Mouse (Mus musculus): Measurements from ENCODE around the gene Hspb7.

The Hspb7 gene

GRCm38 (mm10) chr4:141420192-141420829, at the start of gene Hspb7:
TSS of gene Hspb7 (plus strand) at chr4:141420779.
- in situ Hi-C loops (cut with MboI): no loop called here

GRCm38 (mm10) chr4:141372426-141372825, 48.2 kb upstream of the Hspb7 start:
- in situ Hi-C loops (cut with MboI): no loop called here

- in situ Hi-C loops (cut with MboI): no loop called here
These were observed 40.9 kb upstream of the Hspb7 start for GRCm38 (mm10) chr4:141379674-141380073.

- in situ Hi-C loops (cut with MboI): no loop called here
These were observed 38.2 kb upstream of the Hspb7 start for GRCm38 (mm10) chr4:141382406-141382805.

GRCm38 (mm10) chr4:141385275-141385674, 35.3 kb upstream of the Hspb7 start:
- in situ Hi-C loops (cut with MboI): no loop called here

- in situ Hi-C loops (cut with MboI): no loop called here
These were observed 34.4 kb upstream of the Hspb7 start for GRCm38 (mm10) chr4:141386150-141386549.

GRCm38 (mm10) chr4:141387093-141387784, 33.3 kb upstream of the Hspb7 start:
- in situ Hi-C loops (cut with MboI): no loop called here

- in situ Hi-C loops (cut with MboI): no loop called here
These were observed 32.6 kb upstream of the Hspb7 start for GRCm38 (mm10) chr4:141387933-141388332.

- in situ Hi-C loops (cut with MboI): no loop called here
These were observed 31.0 kb upstream of the Hspb7 start for GRCm38 (mm10) chr4:141389366-141390150.

- in situ Hi-C loops (cut with MboI): no loop called here
These were observed 29.3 kb upstream of the Hspb7 start for GRCm38 (mm10) chr4:141391293-141391692.

- in situ Hi-C loops (cut with MboI): no loop called here
These were observed 25.8 kb upstream of the Hspb7 start for GRCm38 (mm10) chr4:141394751-141395150.

- in situ Hi-C loops (cut with MboI): no loop called here
These were observed 22.7 kb upstream of the Hspb7 start for GRCm38 (mm10) chr4:141397861-141398260.

- in situ Hi-C loops (cut with MboI): no loop called here
These were observed 22.0 kb upstream of the Hspb7 start, which contains the start of gene Clcnka for GRCm38 (mm10) chr4:141398545-141398944. TSS of gene Clcnka (minus strand) at chr4:141398724.

GRCm38 (mm10) chr4:141400171-141400570, 20.4 kb upstream of the Hspb7 start:
- in situ Hi-C loops (cut with MboI): no loop called here

- in situ Hi-C loops (cut with MboI): no loop called here
These were observed 15.9 kb upstream of the Hspb7 start for GRCm38 (mm10) chr4:141404518-141405313.

- in situ Hi-C loops (cut with MboI): no loop called here
These were observed 15.3 kb upstream of the Hspb7 start for GRCm38 (mm10) chr4:141405314-141405622.

- in situ Hi-C loops (cut with MboI): no loop called here
These were observed 13.9 kb upstream of the Hspb7 start for GRCm38 (mm10) chr4:141406516-141407299.

- in situ Hi-C loops (cut with MboI): no loop called here
These were observed 12.0 kb upstream of the Hspb7 start for GRCm38 (mm10) chr4:141408577-141408976.

GRCm38 (mm10) chr4:141411430-141411992, 9.1 kb upstream of the Hspb7 start:
- in situ Hi-C loops (cut with MboI): no loop called here

- in situ Hi-C loops (cut with MboI): no loop called here
These were observed 4.7 kb upstream of the Hspb7 start, which contains the start of gene Clcnkb for GRCm38 (mm10) chr4:141415924-141416323. TSS of gene Clcnkb (minus strand) at chr4:141416014.

All from mature B cell (primary cell).